Mouse (Mus musculus) cerebellum, adult 2 months (tissue): ENCODE data around the gene Inpp4b.

Experiments used
- CTCF ChIP-seq: fragments of 200-500 bp; IDR thresholded peaks from 2 replicates; pipeline ENCODE4 v1.5.1; 2011; ENCODE audit warnings: low read depth, mild to moderate bottlenecking, control low read depth, low read length, moderate library complexity, borderline replicate concordance; ENCODE audit not compliant: insufficient read depth
- POLR2A ChIP-seq: fragments of 200-500 bp; IDR thresholded peaks from 2 replicates; pipeline ENCODE4 v1.6.1; 2011; ENCODE audit warnings: low read length, control low read depth, borderline replicate concordance; ENCODE audit not compliant: insufficient read depth

DNA sequence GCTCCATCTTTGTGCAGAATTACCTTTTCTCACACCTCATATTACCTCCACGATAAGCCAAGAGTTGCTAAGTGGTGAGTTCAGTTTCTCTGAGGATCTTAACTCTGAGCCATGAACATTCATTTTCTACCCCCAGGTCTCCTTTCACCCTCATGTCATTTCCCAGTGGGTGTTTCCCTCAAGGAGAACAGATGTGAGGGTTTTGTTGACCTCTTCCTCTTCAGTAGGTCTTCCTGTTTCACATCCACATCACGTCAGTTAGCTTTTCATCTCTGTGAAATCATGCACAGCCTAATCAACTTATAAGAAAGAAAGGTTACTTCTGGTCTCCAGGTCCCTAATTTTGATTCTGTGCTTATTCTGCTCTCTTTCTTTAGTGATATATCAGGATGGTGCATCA, 124.4 kb downstream of the Inpp4b start:
- TF ChIP-seq CTCF (no peak), POLR2A (no peak)
